Mouse (Mus musculus): ENCODE measurements at regions not wholly inside any gene's neighbourhood (a gene's known extent, or its start where the extent isn't known, plus 50 kb on each side); places are given as distances from the start of the nearest gene placed in this dataset.

DNA sequence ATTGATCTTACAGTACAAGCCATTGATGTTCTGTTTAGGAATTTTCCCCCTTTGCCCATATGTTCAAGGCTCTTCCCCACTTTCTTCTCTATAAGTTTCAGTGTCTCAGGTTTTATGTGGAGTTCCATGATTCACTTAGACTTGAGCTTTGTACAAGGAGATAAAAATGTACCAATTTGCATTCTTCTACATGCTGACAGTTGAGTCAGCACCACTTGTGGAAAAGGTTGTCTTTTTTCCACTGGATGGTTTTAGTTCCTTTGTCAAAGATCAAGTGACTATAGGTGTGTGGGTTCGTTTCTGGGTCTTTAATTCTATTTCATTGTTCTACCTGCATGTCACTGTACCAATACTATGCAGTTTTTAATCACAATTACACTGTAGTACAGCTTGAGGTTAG is 551.1 kb upstream of the A1bg start:
- TF ChIP-seq CTCF (IDR thresholded peaks at IDR 0.05; ENCODE audit: low read depth): no peak
- TF ChIP-seq EP300 (IDR thresholded peaks at IDR 0.05; ENCODE audit: low read depth): no peak

Measured in heart, postnatal 0 days (tissue).